Mouse (Mus musculus) midbrain, embryonic 11.5 days (tissue): ENCODE measurements around the gene Gab1. TPM values are rescaled to one million over a fixed set of nuclear protein-coding genes. Genes with fewer than 3 reads are reported as not detected.
A peak's percentile ranks its signal among the peaks of the same experiment; 100 is the strongest.

Source experiments
- ATAC-seq: fragments of 200-750 bp; cut with Nextera tagmentation; 2 replicates; pipeline ENCODE4 v1.8.0; 2017; ENCODE audit warnings: moderate TSS enrichment, moderate library complexity; ENCODE audit not compliant: low FRiP score
- DNase-seq: peaks from one replicate; pipeline ENCODE4 v3.0.0; 2015; ENCODE audit warnings: low spot score; ENCODE audit errors: missing footprints
- H3K27ac ChIP-seq: fragments of 300-500 bp; sonication (generic); 2 replicates; pipeline ENCODE4 v1.5.1; 2014; ENCODE audit warnings: low read depth, low read length
- H3K27me3 ChIP-seq: fragments of 300-500 bp; sonication (generic); 2 replicates; pipeline ENCODE4 v1.6.1; 2014; ENCODE audit warnings: mild to moderate bottlenecking, low read length, moderate library complexity, mixed read lengths; ENCODE audit not compliant: control insufficient read depth, insufficient read depth
- H3K36me3 ChIP-seq: fragments of 300-500 bp; sonication (generic); 2 replicates; pipeline ENCODE4 v1.6.1; 2014; ENCODE audit warnings: mild to moderate bottlenecking, low read length, moderate library complexity, mixed read lengths; ENCODE audit not compliant: control insufficient read depth, insufficient read depth
- H3K4me1 ChIP-seq: fragments of 300-500 bp; sonication (generic); 2 replicates; pipeline ENCODE4 v1.6.1; 2014; ENCODE audit warnings: low read length; ENCODE audit not compliant: control insufficient read depth, insufficient read depth
- H3K4me2 ChIP-seq: fragments of 300-500 bp; sonication (generic); 2 replicates; pipeline ENCODE4 v1.6.1; 2014; ENCODE audit warnings: mild to moderate bottlenecking, moderate library complexity
- H3K4me3 ChIP-seq: fragments of 300-500 bp; sonication (generic); 2 replicates; pipeline ENCODE4 v1.5.1; 2014; ENCODE audit warnings: low read depth, low read length
- H3K9ac ChIP-seq: fragments of 300-500 bp; sonication (generic); 2 replicates; pipeline ENCODE4 v1.6.1; 2014; ENCODE audit warnings: low read length
- H3K9me3 ChIP-seq: fragments of 300-500 bp; sonication (generic); 2 replicates; pipeline ENCODE4 v1.6.1; 2016; ENCODE audit warnings: low read length; ENCODE audit not compliant: control insufficient read depth
- WGBS: fragments of 180-500 bp; shearing (Covaris S2); extraction: QIAGEN DNeasy Blood & Tissue Kit; methylation state at CpG from one replicate; pipeline ENCODE4 v1.1.7; 2014; 5-methylcytosine and 5-hydroxymethylcytosine counted together
- polyA plus RNA-seq: library from polyadenylated mRNA; unstranded; fragments of >200 nt; fragmentation: Nextera tagmentation; extraction: Ambion mirVana; gene quantifications from 2 replicates; pipeline ENCODE4 v1.2.1, GENCODE M21; 2014

The Gab1 gene
- polyA plus RNA-seq, 1 experiment from 2014 or later = 18.0 TPM

DNA sequence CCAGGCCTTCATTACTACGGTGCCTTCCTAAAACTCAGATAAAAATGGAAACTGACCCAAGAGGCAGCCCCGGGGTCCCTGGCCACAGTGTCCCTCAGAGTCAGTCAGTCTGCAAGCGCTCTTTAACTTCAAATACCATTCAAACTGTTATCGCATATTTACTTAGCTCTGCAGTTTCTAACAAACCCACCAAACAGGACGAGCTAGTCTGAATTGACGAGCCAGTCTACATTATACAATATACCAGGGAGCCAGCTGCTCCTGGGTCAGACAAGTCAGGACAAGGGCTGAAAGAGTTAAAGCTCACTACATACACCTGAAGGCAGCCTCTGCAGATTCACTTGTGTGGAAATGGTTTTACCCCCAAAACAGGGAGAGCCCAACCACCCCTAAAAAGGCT is 27.1 kb downstream of the Gab1 start:
- H3K4me2 ChIP-seq = no peak overlapping the region
- H3K4me3 ChIP-seq = no peak overlapping the region
- ATAC-seq (no peak), DNase-seq (no peak)
- no peaks in the 10 kb centered on the region for H3K9me3 ChIP-seq
- no peak overlapping the region for H3K27ac ChIP-seq
- no peaks in the 10 kb centered on the region for H3K4me1 ChIP-seq
- H3K27me3 ChIP-seq = no peaks in the 10 kb centered on the region
- no peaks in the 10 kb centered on the region for H3K36me3 ChIP-seq
- 90% methylated on average over 6 of the region's 6 CpGs for WGBS
- no peak overlapping the region for H3K9ac ChIP-seq

GRCm38 (mm10) chr8:80852412-80853165 is 27.7 kb downstream of the Gab1 start:
- no peak for ATAC-seq
- 89% methylated on average over 9 of the region's 9 CpGs for WGBS

DNA sequence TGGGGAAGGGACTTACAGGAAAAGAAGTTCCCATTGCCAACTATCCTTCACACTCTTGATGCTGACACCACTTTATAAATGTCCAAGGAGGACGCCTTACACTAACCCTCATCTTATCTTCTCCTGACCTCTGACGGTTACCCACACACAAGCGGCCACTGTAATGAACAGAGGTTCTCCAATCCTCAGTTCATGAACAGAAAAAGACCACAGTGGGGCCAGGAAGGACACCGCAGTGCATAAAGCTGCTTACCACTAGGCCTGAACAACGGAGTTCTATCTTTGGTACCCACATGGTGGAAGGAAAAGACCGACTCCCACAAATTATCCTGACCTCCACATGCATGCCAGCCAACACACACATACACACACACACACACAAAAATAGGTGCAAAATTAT is 28.7 kb downstream of the Gab1 start:
- DNase-seq (no peak), ATAC-seq (no peak)
- Histone ChIP-seq H3K36me3 (no peaks in the 10 kb centered on the region), H3K27ac (no peak overlapping the region), H3K4me2 (no peak overlapping the region), H3K9me3 (no peaks in the 10 kb centered on the region), H3K9ac (no peak overlapping the region), H3K27me3 (no peaks in the 10 kb centered on the region), H3K4me1 (no peaks in the 10 kb centered on the region), H3K4me3 (no peak overlapping the region)
- 94% methylated on average over 6 of the region's 6 CpGs for WGBS

More at GRCm38 (mm10) chr8:80852412-80853165, 27.7 kb downstream of the Gab1 start:
- no peaks in the 10 kb centered on the region for H3K27me3 ChIP-seq
- no peak overlapping the region for H3K9ac ChIP-seq
- H3K9me3 ChIP-seq = no peaks in the 10 kb centered on the region
- DNase-seq = no peak
- H3K27ac ChIP-seq = no peak overlapping the region
- H3K4me2 ChIP-seq = no peak overlapping the region
- H3K4me3 ChIP-seq = no peak overlapping the region
- H3K36me3 ChIP-seq = no peaks in the 10 kb centered on the region
- H3K4me1 ChIP-seq = no peaks in the 10 kb centered on the region

GRCm38 (mm10) chr8:80850013-80850412 is 30.3 kb downstream of the Gab1 start:
- no peak for ATAC-seq
- H3K27ac ChIP-seq = no peak overlapping the region
- DNase-seq = no peak
- H3K4me3 ChIP-seq = no peak overlapping the region
- H3K36me3 ChIP-seq = no peaks in the 10 kb centered on the region
- H3K9me3 ChIP-seq = no peaks in the 10 kb centered on the region
- H3K4me2 ChIP-seq = no peak overlapping the region
- H3K27me3 ChIP-seq = no peaks in the 10 kb centered on the region
- 94% methylated on average over 4 of the region's 4 CpGs for WGBS
- H3K9ac ChIP-seq = no peak overlapping the region
- H3K4me1 ChIP-seq = no peaks in the 10 kb centered on the region

GRCm38 (mm10) chr8:80848631-80849030 is 31.7 kb downstream of the Gab1 start:
- 80% methylated on average over 11 of the region's 11 CpGs for WGBS
- Histone ChIP-seq H3K27ac (no peak overlapping the region), H3K9ac (no peak overlapping the region), H3K27me3 (no peaks in the 10 kb centered on the region), H3K4me2 (no peak overlapping the region), H3K36me3 (no peaks in the 10 kb centered on the region), H3K4me1 (no peaks in the 10 kb centered on the region), H3K9me3 (no peaks in the 10 kb centered on the region), H3K4me3 (no peak overlapping the region)
- ATAC-seq (no peak), DNase-seq (no peak)

DNA sequence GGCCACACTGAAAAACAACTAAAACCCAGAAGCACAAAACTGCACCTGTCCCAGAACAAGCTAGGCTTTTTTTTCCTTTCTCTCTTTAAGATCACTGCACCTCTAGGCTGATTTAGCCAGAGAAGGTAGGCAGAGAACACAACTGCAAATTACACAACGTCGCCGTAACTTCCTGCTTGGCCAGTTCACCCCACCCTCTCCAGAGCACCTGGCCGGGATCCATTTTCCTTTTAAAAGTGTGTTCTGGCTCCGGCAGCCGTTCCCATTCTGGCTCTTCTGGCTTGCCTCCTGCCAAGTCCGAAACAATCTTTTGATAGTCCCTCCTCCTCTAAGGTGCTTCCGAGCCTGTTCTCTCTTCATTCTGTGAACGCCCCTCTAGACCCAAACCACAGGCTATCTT is 32.4 kb downstream of the Gab1 start:
- H3K9me3 ChIP-seq = no peaks in the 10 kb centered on the region
- ATAC-seq = no peak
- DNase-seq = no peak
- H3K4me1 ChIP-seq = no peaks in the 10 kb centered on the region
- no peaks in the 10 kb centered on the region for H3K27me3 ChIP-seq
- no peak overlapping the region for H3K4me3 ChIP-seq
- no peaks in the 10 kb centered on the region for H3K36me3 ChIP-seq
- 86% methylated on average over 9 of the region's 9 CpGs for WGBS
- H3K27ac ChIP-seq = no peak overlapping the region
- no peak overlapping the region for H3K9ac ChIP-seq
- no peak overlapping the region for H3K4me2 ChIP-seq

DNA sequence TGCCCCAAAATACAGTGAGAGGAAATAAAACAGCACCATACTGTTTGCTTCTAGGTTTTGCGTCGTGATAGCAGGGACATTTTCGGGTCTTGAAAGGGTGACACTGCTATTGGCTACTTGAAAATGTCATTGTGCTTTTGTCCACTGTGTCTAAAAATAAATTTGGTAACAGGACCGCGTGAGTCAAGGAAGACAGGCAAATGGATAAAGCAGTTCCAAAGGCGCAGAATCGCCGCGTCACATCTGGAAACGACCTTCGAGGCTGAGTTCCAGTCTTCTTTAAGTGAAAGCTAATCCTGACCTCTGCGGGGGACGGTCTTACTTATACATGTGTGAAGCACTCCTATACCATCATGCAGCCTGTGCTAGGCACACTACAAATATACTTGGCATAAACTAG is 35.0 kb downstream of the Gab1 start:
- no peaks in the 10 kb centered on the region for H3K9me3 ChIP-seq
- no peaks in the 10 kb centered on the region for H3K4me1 ChIP-seq
- WGBS = 92% methylated on average over 13 of the region's 13 CpGs
- no peak overlapping the region for H3K4me3 ChIP-seq
- no peak for DNase-seq
- no peaks in the 10 kb centered on the region for H3K27me3 ChIP-seq
- H3K9ac ChIP-seq = no peak overlapping the region
- H3K4me2 ChIP-seq = no peak overlapping the region
- no peaks in the 10 kb centered on the region for H3K36me3 ChIP-seq
- H3K27ac ChIP-seq = no peak overlapping the region
- no peak for ATAC-seq

- DNase-seq = no peak
- no peaks in the 10 kb centered on the region for H3K4me1 ChIP-seq
- no peaks in the 10 kb centered on the region for H3K27me3 ChIP-seq
- no peaks in the 10 kb centered on the region for H3K36me3 ChIP-seq
- no peak overlapping the region for H3K4me2 ChIP-seq
- whole genome bisulfite sequencing = 94% methylated on average over 9 of the region's 9 CpGs
- no peak overlapping the region for H3K9ac ChIP-seq
- H3K9me3 ChIP-seq = no peaks in the 10 kb centered on the region
- no peak overlapping the region for H3K4me3 ChIP-seq
- H3K27ac ChIP-seq = no peak overlapping the region
- ATAC-seq = no peak
Observed at GRCm38 (mm10) chr8:80843744-80844434, 36.4 kb downstream of the Gab1 start.

GRCm38 (mm10) chr8:80842514-80842913 is 37.8 kb downstream of the Gab1 start:
- ATAC-seq (0 out of 2 replicates have a peak, but pooled peaks have one; percentile 9), DNase-seq (no peak)
- WGBS = 98% methylated on average over 3 of the region's 3 CpGs

More at GRCm38 (mm10) chr8:80842514-80842913, 37.8 kb downstream of the Gab1 start:
- Histone ChIP-seq H3K36me3 (no peaks in the 10 kb centered on the region), H3K9ac (no peak overlapping the region), H3K4me3 (no peak overlapping the region), H3K4me1 (no peaks in the 10 kb centered on the region), H3K4me2 (no peak overlapping the region), H3K9me3 (no peaks in the 10 kb centered on the region), H3K27ac (no peak overlapping the region), H3K27me3 (no peaks in the 10 kb centered on the region)
